Mouse (Mus musculus) heart, adult 2 months (tissue): ENCODE results near the gene Bud13. TPM values are rescaled to one million over a fixed set of nuclear protein-coding genes. Genes with fewer than 3 reads are reported as not detected.
"Not testable (repeated sequence)": the region's sequence is repeated elsewhere in the genome, so short reads cannot be mapped to it uniquely, and the experiment has no call there.

Experiments
- DNase-seq, 2 experiments: peaks; one replicate each; pipeline ENCODE4 v3.0.0; 2021
- H3K27ac ChIP-seq: fragments of 200-600 bp; 2 replicates; pipeline ENCODE4 v1.8.1; 2022
- H3K27me3 ChIP-seq: fragments of 200-500 bp; 2 replicates; pipeline ENCODE4 v1.6.1; 2012; ENCODE audit warnings: mild to moderate bottlenecking, low read length, inconsistent platforms, mixed read lengths; ENCODE audit not compliant: control insufficient read depth, insufficient read depth
- H3K36me3 ChIP-seq: fragments of 200-500 bp; 2 replicates; pipeline ENCODE4 v1.6.1; 2012; ENCODE audit warnings: low read length, inconsistent platforms; ENCODE audit not compliant: control insufficient read depth, insufficient read depth
- H3K4me1 ChIP-seq: fragments of 200-500 bp; 2 replicates; pipeline ENCODE4 v1.6.1; 2011; ENCODE audit warnings: low read length; ENCODE audit not compliant: control insufficient read depth, insufficient read depth
- H3K4me3 ChIP-seq: fragments of 200-600 bp; 2 replicates; pipeline ENCODE4 v1.8.1; 2022
- H3K79me2 ChIP-seq: fragments of 200-500 bp; replicated peaks from 2 replicates; pipeline ENCODE4 v1.6.1; 2012; ENCODE audit warnings: mild to moderate bottlenecking, inconsistent platforms, low read length, moderate library complexity, mixed read lengths; ENCODE audit not compliant: control insufficient read depth, insufficient read depth
- H3K9ac ChIP-seq: fragments of 200-500 bp; 2 replicates; pipeline ENCODE4 v1.6.1; 2012; ENCODE audit warnings: low read depth, mild to moderate bottlenecking, control low read depth, inconsistent platforms, low read length, mixed read lengths
- CTCF ChIP-seq: fragments of 200-600 bp; IDR thresholded peaks from 2 replicates; pipeline ENCODE4 v1.8.1; 2022; ENCODE audit warnings: antibody characterized with exemption, mild to moderate bottlenecking, moderate library complexity
- EP300 ChIP-seq: fragments of 200-500 bp; IDR thresholded peaks from 2 replicates; pipeline ENCODE4 v1.6.1; 2011; ENCODE audit warnings: low read depth, low read length, control low read depth; ENCODE audit not compliant: insufficient read depth
- POLR2A ChIP-seq: fragments of 200-500 bp; IDR thresholded peaks from 2 replicates; pipeline ENCODE4 v1.6.1; 2011; ENCODE audit warnings: mild to moderate bottlenecking, low read depth, low read length, control low read depth; ENCODE audit not compliant: insufficient read depth
- WGBS: fragments of 180-500 bp; shearing (Covaris S2); methylation state at CpG from one replicate; pipeline ENCODE4 v1.1.7; 2018; 5-methylcytosine and 5-hydroxymethylcytosine counted together
- intact Hi-C: fragments of 180-260 bp; cut with DNase I; formaldehyde crosslinking; loops from one replicate; pipeline ENCODE4 v1.15.1; 2025
- polyA plus RNA-seq: library from polyadenylated mRNA; depleted of rRNA; stranded (reverse); fragments of >200 nt; gene quantifications from 2 replicates; pipeline ENCODE4 v1.2.3, GENCODE M21; 2012
- total RNA-seq, 2 experiments: library from RNA; stranded (reverse); gene quantifications; 2 replicates each; pipeline ENCODE4 v1.2.3; 2021

Gene Bud13
- total and polyA plus RNA-seq, 3 experiments: 5.6 to 7.4 (median 7.1) TPM

DNA sequence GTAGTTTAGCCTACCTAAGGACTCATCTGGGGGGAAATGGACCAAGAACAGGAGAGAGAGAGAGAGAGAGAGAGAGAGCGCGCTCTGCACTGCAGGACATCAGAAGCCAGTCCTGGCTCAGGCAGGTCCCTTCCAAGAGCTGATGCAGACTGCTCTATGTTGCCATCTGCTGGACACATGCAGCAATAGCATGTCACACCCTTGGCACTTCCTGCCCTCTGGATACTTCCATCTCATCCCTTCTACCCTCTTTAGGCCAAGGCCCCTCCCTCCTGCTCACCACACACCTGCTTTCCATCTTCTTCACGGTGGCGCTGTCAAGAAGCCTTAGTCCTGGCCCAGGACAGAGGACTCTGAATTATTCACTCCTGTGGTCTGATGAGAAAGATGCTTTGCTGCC, 31.7 kb downstream of the Bud13 start:
- DNase-seq: peak; percentile 58 to 70
- Histone ChIP-seq H3K27me3 (no peaks in the 10 kb centered on the region), H3K36me3 (no peaks in the 10 kb centered on the region), H3K4me1 (no peaks in the 10 kb centered on the region), H3K4me3 (no peak overlapping the region), H3K27ac (no peak overlapping the region), H3K9ac (no peak overlapping the region), H3K79me2 (no peaks in the 10 kb centered on the region)
- intact Hi-C loops: loop anchor here (1.0 kb wide), 2 partner anchors 12 to 311 kb away; no protein-coding TSS in a partner anchor
- WGBS: 8% methylated on average over 4 of the region's 4 CpGs
- TF ChIP-seq EP300: 0 out of 2 replicates have a peak, but pooled peaks have one; percentile 56
- TF ChIP-seq POLR2A: no peak
- TF ChIP-seq CTCF: peak; percentile 97

DNA sequence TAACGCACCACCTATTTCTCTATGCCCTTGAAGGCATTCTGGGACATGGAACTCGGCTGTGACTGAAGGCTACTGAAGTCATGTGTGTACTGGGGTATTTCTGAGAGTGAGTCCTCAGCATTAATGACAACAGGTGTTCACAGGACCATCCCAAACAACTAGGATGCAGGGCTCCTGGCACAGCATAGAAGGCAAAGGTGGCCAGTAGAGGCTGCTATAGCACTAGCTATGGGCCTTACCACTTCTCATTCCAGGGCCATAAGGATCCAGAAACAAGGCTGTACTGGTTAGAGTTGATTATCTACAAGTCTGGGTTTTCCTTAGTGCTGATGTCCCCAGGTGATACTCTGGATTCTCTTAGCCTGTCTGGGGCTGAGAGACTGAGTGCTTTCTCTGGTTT, 32.1 kb downstream of the Bud13 start:
- intact Hi-C loops: loop anchor here (1.0 kb wide), 2 partner anchors 13 to 312 kb away; no protein-coding TSS in a partner anchor
- Histone ChIP-seq H3K27ac (no peak overlapping the region), H3K9ac (no peak overlapping the region), H3K4me3 (no peak overlapping the region), H3K36me3 (no peaks in the 10 kb centered on the region), H3K4me1 (no peaks in the 10 kb centered on the region), H3K79me2 (no peaks in the 10 kb centered on the region), H3K27me3 (no peaks in the 10 kb centered on the region)
- WGBS: 37% methylated on average over 2 of the region's 2 CpGs
- TF ChIP-seq POLR2A (no peak), CTCF (no peak)
- DNase-seq: no peak

DNA sequence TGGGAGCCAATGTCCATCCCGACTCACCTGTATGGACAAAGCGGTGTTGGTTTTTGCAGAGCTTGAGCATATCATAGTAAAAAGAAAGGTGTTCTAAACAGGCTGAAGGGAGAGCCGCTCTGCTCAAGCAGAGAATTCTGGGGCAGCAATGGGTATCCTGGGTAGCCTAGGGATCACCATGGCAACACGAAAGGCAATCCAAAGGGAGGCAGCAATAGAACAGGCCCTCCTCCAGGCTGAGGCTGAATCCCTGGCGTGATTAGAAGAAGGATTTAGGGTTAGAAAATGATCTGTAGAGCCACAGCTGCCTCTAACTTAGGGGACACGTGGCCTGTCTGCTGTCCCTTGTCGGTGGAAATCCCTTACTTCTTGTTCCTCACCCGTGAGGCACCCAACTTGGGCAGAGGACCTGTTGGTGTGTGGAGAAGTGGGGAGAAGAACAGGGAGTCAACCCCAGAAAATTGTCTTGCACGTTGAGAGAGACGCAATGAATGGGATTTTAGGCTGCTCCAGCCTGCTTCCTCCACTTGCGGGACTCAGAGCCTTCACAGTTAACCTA, 33.1 kb downstream of the Bud13 start:
- intact Hi-C loops: no loop called here
- 59% methylated on average over 11 of the region's 11 CpGs for WGBS
- H3K27ac ChIP-seq: no peak overlapping the region
- no peak overlapping the region for H3K4me3 ChIP-seq
- H3K9ac ChIP-seq: no peak overlapping the region
- H3K27me3 ChIP-seq: no peaks in the 10 kb centered on the region
- TF ChIP-seq POLR2A (no peak), CTCF (no peak), EP300 (no peak)
- H3K36me3 ChIP-seq: no peaks in the 10 kb centered on the region
- DNase-seq: no peak
- H3K79me2 ChIP-seq: no peaks in the 10 kb centered on the region
- H3K4me1 ChIP-seq: no peaks in the 10 kb centered on the region

DNA sequence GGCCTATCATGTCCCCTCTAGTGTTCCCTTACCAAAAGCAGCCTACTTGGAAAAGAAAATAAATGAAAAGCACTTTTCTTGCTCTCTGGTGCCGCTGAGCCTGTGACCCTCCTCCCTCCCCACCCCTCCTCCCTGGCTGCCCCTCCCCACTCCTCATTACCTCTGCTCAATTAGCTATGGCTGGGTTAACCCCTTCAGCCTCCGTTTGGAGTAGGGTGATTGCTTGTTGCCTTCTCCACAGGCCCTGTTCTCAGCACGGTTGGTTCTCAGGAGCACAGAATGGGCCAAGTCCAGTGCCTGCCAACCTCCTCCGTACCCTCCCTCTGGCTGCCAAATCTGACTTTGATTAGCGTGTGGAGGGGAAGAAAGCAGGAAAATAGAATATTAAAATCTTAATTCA, 33.6 kb downstream of the Bud13 start:
- no peaks in the 10 kb centered on the region for H3K36me3 ChIP-seq
- H3K4me3 ChIP-seq: no peak overlapping the region
- H3K9ac ChIP-seq: no peak overlapping the region
- TF ChIP-seq CTCF (no peak), EP300 (no peak), POLR2A (no peak)
- H3K4me1 ChIP-seq: no peaks in the 10 kb centered on the region
- DNase-seq: no peak
- no peaks in the 10 kb centered on the region for H3K79me2 ChIP-seq
- intact Hi-C loops: no loop called here
- no peak overlapping the region for H3K27ac ChIP-seq
- no peaks in the 10 kb centered on the region for H3K27me3 ChIP-seq
- WGBS: 26% methylated on average over 5 of the region's 5 CpGs

DNA sequence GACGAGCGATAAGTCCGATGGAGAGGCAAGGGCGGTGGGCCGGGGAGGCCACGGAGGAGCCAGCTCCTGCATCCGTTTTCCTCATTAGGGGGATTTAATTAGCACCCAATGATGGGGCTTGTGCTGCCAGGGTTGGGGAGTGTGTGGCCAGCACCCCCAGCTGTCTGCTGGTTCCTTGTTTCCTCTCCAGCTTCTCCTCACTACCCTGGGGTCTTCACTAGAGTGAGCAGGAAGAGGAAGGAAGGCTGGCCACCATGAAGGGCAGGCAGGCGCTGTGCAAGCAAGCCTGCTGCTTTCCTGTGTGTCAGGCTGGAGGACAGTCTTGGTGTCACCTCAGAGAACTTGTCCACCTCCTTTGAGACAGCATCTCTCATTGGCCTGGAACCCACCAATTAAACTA, 34.1 kb downstream of the Bud13 start:
- Histone ChIP-seq H3K4me1 (no peaks in the 10 kb centered on the region), H3K27ac (no peak overlapping the region), H3K36me3 (no peaks in the 10 kb centered on the region), H3K27me3 (no peaks in the 10 kb centered on the region), H3K79me2 (no peaks in the 10 kb centered on the region), H3K9ac (no peak overlapping the region), H3K4me3 (no peak overlapping the region)
- intact Hi-C loops: no loop called here
- TF ChIP-seq POLR2A (no peak), EP300 (no peak), CTCF (no peak)
- no peak for DNase-seq
- WGBS: 68% methylated on average over 8 of the region's 8 CpGs

DNA sequence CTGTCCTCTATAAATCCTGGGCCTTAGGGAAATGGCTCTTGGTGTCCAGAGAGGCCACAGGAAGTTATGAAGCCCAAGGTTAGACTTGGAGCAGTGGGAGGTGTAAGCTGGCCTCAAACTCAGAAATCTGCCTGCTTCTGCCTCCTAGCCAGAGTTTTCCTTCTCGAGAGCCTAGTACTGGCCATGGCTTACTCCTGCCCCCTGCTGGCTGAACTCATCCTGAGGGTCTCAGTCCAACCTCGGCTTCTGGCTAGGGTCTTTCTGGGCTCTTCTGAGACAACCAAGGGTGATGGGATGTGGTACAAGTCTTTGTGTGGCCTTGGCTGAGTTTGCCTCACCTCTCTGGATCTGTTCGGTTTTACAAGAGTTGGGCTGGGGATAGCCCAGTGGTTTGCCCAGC, 35.1 kb downstream of the Bud13 start:
- H3K4me1 ChIP-seq: no peaks in the 10 kb centered on the region

DNA sequence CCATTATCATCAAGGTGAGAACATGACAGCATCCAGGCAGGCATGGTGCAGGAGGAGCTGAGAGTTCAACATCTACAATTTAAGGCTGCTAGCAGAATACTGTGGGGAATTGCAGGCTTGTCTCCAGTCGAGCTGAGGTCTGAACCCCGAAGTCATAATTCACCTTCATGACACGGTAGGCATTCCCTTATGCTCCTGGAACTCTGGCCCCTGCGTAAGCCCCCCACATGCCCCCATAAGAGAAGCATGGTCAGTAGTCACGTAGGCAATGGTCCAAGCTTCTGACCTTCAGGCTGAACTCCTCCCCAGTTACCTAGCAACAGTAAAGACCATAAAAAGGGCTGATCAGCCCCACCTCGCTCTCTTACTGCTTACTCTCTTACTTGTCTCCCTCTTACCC, 37.1 kb downstream of the Bud13 start, which contains the start of gene 4931429L15Rik:
Gene 4931429L15Rik (minus strand): TSS at position 101 of the 400 bp plus-strand sequence.
- DNase-seq, H3K79me2 ChIP-seq, H3K27me3 ChIP-seq, intact Hi-C loops, H3K4me3 ChIP-seq, H3K36me3 ChIP-seq, H3K9ac ChIP-seq, H3K4me1 ChIP-seq, H3K27ac ChIP-seq: not testable (repeated sequence)
- WGBS: 83% methylated on average over 6 of the region's 6 CpGs

More for the DNA sequence above, 35.1 kb downstream of the Bud13 start:
- Histone ChIP-seq H3K36me3 (no peaks in the 10 kb centered on the region), H3K27me3 (no peaks in the 10 kb centered on the region), H3K4me3 (no peak overlapping the region), H3K9ac (no peak overlapping the region), H3K79me2 (no peaks in the 10 kb centered on the region), H3K27ac (no peak overlapping the region)
- WGBS: 91% methylated on average over 3 of the region's 3 CpGs
- intact Hi-C loops: no loop called here
- DNase-seq: no peak
- TF ChIP-seq POLR2A (no peak), CTCF (no peak), EP300 (no peak)
